Mouse (Mus musculus) forebrain, embryonic 16.5 days (tissue): ENCODE data around the gene Rpp38. TPM values are rescaled to one million over a fixed set of nuclear protein-coding genes. Genes with fewer than 3 reads are reported as not detected.
A peak's percentile ranks its signal among the peaks of the same experiment; 100 is the strongest.

Source experiments
- ATAC-seq: fragments of 200-750 bp; cut with Nextera tagmentation; 2 replicates; pipeline ENCODE4 v1.8.0; 2017; ENCODE audit warnings: mild to moderate bottlenecking, moderate library complexity
- H3K27ac ChIP-seq: fragments of 300-500 bp; sonication (generic); 2 replicates; pipeline ENCODE4 v1.5.1; 2014; ENCODE audit warnings: low read length, control low read depth
- H3K27me3 ChIP-seq: fragments of 300-500 bp; sonication (generic); replicated peaks from 2 replicates; pipeline ENCODE4 v1.6.1; 2014; ENCODE audit warnings: low read length; ENCODE audit not compliant: control insufficient read depth, insufficient read depth
- H3K36me3 ChIP-seq: fragments of 300-500 bp; sonication (generic); 2 replicates; pipeline ENCODE4 v1.6.1; 2014; ENCODE audit not compliant: control insufficient read depth, insufficient read depth
- H3K4me1 ChIP-seq: fragments of 300-500 bp; sonication (generic); replicated peaks from 2 replicates; pipeline ENCODE4 v1.6.1; 2014; ENCODE audit warnings: low read length; ENCODE audit not compliant: control insufficient read depth, insufficient read depth
- H3K4me2 ChIP-seq: fragments of 300-500 bp; sonication (generic); 2 replicates; pipeline ENCODE4 v1.6.1; 2014; ENCODE audit warnings: mild to moderate bottlenecking, low read length, control low read depth
- H3K4me3 ChIP-seq: fragments of 300-500 bp; sonication (generic); replicated peaks from 2 replicates; pipeline ENCODE4 v1.5.1; 2014; ENCODE audit warnings: mild to moderate bottlenecking, low read length, control low read depth
- H3K9ac ChIP-seq: fragments of 300-500 bp; sonication (generic); replicated peaks from 2 replicates; pipeline ENCODE4 v1.6.1; 2014; ENCODE audit warnings: low read depth, low read length, control low read depth
- H3K9me3 ChIP-seq: fragments of 300-500 bp; sonication (generic); 2 replicates; pipeline ENCODE4 v1.6.1; 2016; ENCODE audit warnings: low read length; ENCODE audit not compliant: control insufficient read depth
- WGBS: fragments of 180-500 bp; shearing (Covaris S2); extraction: QIAGEN DNeasy Blood & Tissue Kit; methylation state at CpG from one replicate; pipeline ENCODE4 v1.1.7; 2014; 5-methylcytosine and 5-hydroxymethylcytosine counted together
- polyA plus RNA-seq: library from polyadenylated mRNA; unstranded; fragments of >200 nt; fragmentation: Nextera tagmentation; extraction: Ambion mirVana; gene quantifications from 2 replicates; pipeline ENCODE4 v1.2.1, GENCODE M21; 2015

The Rpp38 gene
- 14.7 and 15.9 TPM in 2 replicates for polyA plus RNA-seq

DNA sequence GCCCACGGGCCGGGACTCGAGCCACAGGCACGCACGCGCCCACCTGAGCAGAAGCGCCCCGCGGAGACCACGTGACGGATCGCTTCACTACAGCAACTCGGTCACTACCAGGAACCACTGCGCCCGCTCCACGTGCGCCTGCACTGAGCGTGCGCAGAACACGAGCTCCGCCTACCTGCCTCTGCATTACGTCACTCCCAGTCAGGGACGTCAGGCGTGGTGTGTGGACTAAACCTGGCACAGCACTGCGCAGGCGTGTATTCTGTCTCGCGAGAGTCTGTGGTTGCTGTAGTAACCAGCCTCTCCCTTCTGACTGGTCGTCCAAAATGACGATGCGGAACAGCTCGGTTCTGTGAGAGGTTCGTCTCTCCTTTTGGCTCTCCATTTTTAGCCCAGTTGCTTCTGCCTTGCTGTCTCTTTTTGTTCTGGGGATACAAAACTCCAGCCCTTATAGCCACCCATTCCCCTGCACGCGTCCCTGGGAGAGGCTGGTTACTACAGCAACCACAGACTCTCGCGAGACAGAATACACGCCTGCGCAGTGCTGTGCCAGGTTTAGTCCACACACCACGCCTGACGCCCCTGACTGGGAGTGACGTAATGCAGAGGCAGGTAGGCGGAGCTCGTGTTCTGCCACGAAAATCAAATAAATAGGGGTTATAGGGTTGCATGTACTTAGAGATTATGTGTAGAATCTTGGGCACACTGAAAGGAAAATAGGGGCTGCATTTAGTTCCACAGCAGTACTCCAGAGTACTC lies at the start of gene Rpp38:
TSS of gene Rpp38 (minus strand) at position 160 of the 759 bp plus-strand sequence.
- H3K9me3 ChIP-seq = no peaks in the 10 kb centered on the region
- H3K36me3 ChIP-seq = peaks cover 10% of the 10 kb centered on the region
- H3K4me1 ChIP-seq = peaks cover 24% of the 10 kb centered on the region
- H3K27me3 ChIP-seq = peaks cover 5% of the 10 kb centered on the region
- peak within 1 kb of the TSS; percentile 82 for H3K9ac ChIP-seq
- peak; percentile 97 for ATAC-seq
- H3K4me3 ChIP-seq = peak within 1 kb of the TSS; percentile 76
- under 1% methylated on average over 45 of the region's 45 CpGs for WGBS
- peak within 1 kb of the TSS; percentile 85 for H3K27ac ChIP-seq
- H3K4me2 ChIP-seq = peak within 1 kb of the TSS; percentile 78

DNA sequence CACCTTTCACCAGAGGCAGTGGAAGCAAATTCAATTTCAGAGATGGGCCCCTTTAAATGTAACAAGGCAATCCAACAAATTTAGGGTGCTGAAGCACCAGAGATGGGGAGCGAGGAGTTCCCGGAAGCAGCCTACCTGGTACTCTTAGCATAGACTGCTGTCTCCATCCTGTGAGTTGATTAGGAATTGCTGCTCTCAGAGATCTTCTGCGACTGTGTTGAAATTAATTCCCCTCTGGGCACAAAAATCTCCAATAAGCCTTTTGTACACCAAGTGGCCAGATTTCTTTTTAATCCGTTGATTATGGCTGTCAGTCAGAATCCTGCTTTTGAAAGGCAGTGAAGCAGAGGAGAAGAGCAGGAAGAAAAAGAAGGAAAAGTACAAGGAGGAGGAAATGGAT lies 32.7 kb upstream of the Rpp38 start:
- Histone ChIP-seq H3K9me3 (no peaks in the 10 kb centered on the region), H3K27me3 (no peaks in the 10 kb centered on the region), H3K36me3 (no peaks in the 10 kb centered on the region), H3K4me1 (no peaks in the 10 kb centered on the region), H3K9ac (no peak overlapping the region), H3K4me3 (no peak overlapping the region), H3K4me2 (no peak overlapping the region), H3K27ac (no peak overlapping the region)
- WGBS = 24% methylated on average over 4 of the region's 4 CpGs
- no peak for ATAC-seq

DNA sequence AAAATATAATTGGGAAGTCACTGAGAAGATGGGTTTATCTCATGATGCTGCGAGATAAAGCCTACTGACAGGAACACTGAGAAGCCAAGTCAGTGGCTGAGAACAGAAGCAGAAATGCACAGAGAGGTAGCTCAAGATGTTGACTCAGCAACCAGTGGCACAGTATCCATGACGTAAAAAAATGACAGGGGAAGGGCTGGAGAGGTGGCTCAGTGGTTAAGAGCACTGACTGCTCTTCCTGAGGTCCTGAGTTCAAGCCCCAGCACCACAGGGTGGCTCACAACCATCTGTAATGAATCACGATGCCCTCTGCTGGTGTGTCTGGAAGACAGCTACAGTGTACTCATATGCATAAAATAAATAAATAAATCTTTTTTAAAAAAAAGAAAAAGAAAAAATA lies 28.6 kb upstream of the Rpp38 start:
- WGBS = 81% methylated on average over 3 of the region's 3 CpGs
- H3K4me3 ChIP-seq = no peak overlapping the region
- H3K27me3 ChIP-seq = no peaks in the 10 kb centered on the region
- no peak overlapping the region for H3K9ac ChIP-seq
- ATAC-seq = no peak
- H3K36me3 ChIP-seq = no peaks in the 10 kb centered on the region
- no peaks in the 10 kb centered on the region for H3K9me3 ChIP-seq
- H3K4me1 ChIP-seq = no peaks in the 10 kb centered on the region
- H3K27ac ChIP-seq = no peak overlapping the region
- no peak overlapping the region for H3K4me2 ChIP-seq

- Histone ChIP-seq H3K9ac (no peak overlapping the region), H3K27me3 (no peaks in the 10 kb centered on the region), H3K4me1 (no peaks in the 10 kb centered on the region), H3K4me3 (no peak overlapping the region), H3K36me3 (no peaks in the 10 kb centered on the region), H3K9me3 (no peaks in the 10 kb centered on the region), H3K27ac (no peak overlapping the region), H3K4me2 (no peak overlapping the region)
- no peak for ATAC-seq
- WGBS = 82% methylated on average over 3 of the region's 3 CpGs
Measured at GRCm38 (mm10) chr2:3357887-3358286, 25.4 kb upstream of the Rpp38 start.

DNA sequence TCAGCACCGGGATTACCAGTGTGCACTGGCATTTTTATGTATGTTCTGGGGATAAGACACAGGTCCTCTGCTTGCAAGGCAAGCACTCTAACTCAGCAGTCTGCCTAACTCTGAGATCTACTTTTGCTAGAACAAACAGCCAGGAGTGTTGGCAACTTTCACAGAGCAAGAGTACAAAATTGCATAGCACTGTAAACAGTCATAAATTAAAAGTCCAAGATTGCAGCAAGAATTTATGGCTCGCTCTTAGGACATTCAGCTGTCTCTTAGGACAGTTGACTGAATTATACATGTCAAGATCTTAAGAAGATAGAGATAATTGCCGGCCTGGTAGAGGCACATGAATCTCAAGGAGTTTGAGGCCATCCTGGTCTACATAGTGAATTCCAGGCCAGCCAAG lies 23.9 kb upstream of the Rpp38 start:
- Histone ChIP-seq H3K4me1 (no peaks in the 10 kb centered on the region), H3K9ac (no peak overlapping the region), H3K9me3 (no peaks in the 10 kb centered on the region), H3K27ac (no peak overlapping the region), H3K27me3 (no peaks in the 10 kb centered on the region), H3K4me3 (no peak overlapping the region), H3K36me3 (no peaks in the 10 kb centered on the region), H3K4me2 (no peak overlapping the region)
- no peak for ATAC-seq
- WGBS = 77% methylated on average over 3 of the region's 3 CpGs

- Histone ChIP-seq H3K4me2 (no peak overlapping the region), H3K36me3 (no peaks in the 10 kb centered on the region), H3K9me3 (no peaks in the 10 kb centered on the region), H3K9ac (no peak overlapping the region), H3K4me1 (no peaks in the 10 kb centered on the region), H3K4me3 (no peak overlapping the region), H3K27ac (no peak overlapping the region), H3K27me3 (no peaks in the 10 kb centered on the region)
- 88% methylated on average over 8 of the region's 8 CpGs for WGBS
- ATAC-seq = no peak
Measured at GRCm38 (mm10) chr2:3355793-3356192, 23.4 kb upstream of the Rpp38 start.

DNA sequence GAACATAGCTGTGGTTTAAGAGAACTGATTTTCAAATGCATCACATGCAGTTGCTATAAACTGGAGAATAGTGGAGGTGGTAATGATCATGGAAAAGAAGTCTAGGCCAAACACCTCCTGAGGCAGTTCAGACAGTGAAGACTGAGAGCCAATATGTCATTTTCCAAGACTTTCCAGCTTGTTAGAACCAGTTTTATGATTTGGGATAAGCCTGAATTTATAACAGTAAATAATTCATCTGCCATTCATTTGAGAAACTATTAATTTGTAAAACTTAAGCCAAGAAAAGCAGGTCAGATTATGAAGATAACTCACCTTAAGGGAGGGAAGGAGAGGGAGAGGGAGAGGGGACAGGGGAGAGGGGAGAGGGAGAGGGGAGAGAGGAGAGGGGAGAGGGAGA lies 20.7 kb upstream of the Rpp38 start:
- no peaks in the 10 kb centered on the region for H3K36me3 ChIP-seq
- H3K9ac ChIP-seq = no peak overlapping the region
- no peaks in the 10 kb centered on the region for H3K9me3 ChIP-seq
- H3K4me1 ChIP-seq = no peaks in the 10 kb centered on the region
- no peaks in the 10 kb centered on the region for H3K27me3 ChIP-seq
- H3K27ac ChIP-seq = no peak overlapping the region
- no peak overlapping the region for H3K4me2 ChIP-seq
- no peak for ATAC-seq
- no peak overlapping the region for H3K4me3 ChIP-seq

GRCm38 (mm10) chr2:3348919-3349318 lies 16.5 kb upstream of the Rpp38 start:
- Histone ChIP-seq H3K27ac (no peak overlapping the region), H3K9ac (no peak overlapping the region), H3K27me3 (no peaks in the 10 kb centered on the region), H3K4me3 (no peak overlapping the region), H3K9me3 (no peaks in the 10 kb centered on the region), H3K4me1 (no peaks in the 10 kb centered on the region), H3K4me2 (no peak overlapping the region), H3K36me3 (no peaks in the 10 kb centered on the region)
- no peak for ATAC-seq
- WGBS = 14% methylated on average over 3 of the region's 3 CpGs

- Histone ChIP-seq H3K27me3 (no peaks in the 10 kb centered on the region), H3K4me1 (no peaks in the 10 kb centered on the region), H3K4me3 (no peak overlapping the region), H3K36me3 (no peaks in the 10 kb centered on the region), H3K4me2 (no peak overlapping the region), H3K9me3 (no peaks in the 10 kb centered on the region), H3K27ac (no peak overlapping the region), H3K9ac (no peak overlapping the region)
- 83% methylated on average over 4 of the region's 4 CpGs for WGBS
- no peak for ATAC-seq
Measured at GRCm38 (mm10) chr2:3348422-3348821, 16.0 kb upstream of the Rpp38 start.
